Mouse (Mus musculus) lung, embryonic 14.5 days (tissue): ENCODE data around the gene Usp13. TPM values are rescaled to one million over a fixed set of nuclear protein-coding genes. Genes with fewer than 3 reads are reported as not detected.

ENCODE experiments used
- ATAC-seq: fragments of 200-750 bp; cut with Nextera tagmentation; 2 replicates; pipeline ENCODE4 v1.8.0; 2017; ENCODE audit warnings: mild to moderate bottlenecking, moderate TSS enrichment, moderate library complexity; ENCODE audit not compliant: insufficient read depth
- DNase-seq: peaks from one replicate; pipeline ENCODE4 v3.0.0-alpha.2; 2015
- H3K27ac ChIP-seq: fragments of 300-500 bp; sonication (generic); 2 replicates; pipeline ENCODE4 v1.5.1; 2014; ENCODE audit warnings: low read depth, mild to moderate bottlenecking, moderate library complexity
- H3K27me3 ChIP-seq: fragments of 300-500 bp; sonication (generic); 2 replicates; pipeline ENCODE4 v1.6.1; 2014; ENCODE audit warnings: low read length, control low read depth; ENCODE audit not compliant: insufficient read depth
- H3K36me3 ChIP-seq: fragments of 300-500 bp; sonication (generic); 2 replicates; pipeline ENCODE4 v1.6.1; 2014; ENCODE audit warnings: control low read depth; ENCODE audit not compliant: insufficient read depth
- H3K4me1 ChIP-seq: fragments of 300-500 bp; sonication (generic); 2 replicates; pipeline ENCODE4 v1.6.1; 2014; ENCODE audit warnings: antibody characterized with exemption, control low read depth; ENCODE audit not compliant: insufficient read depth
- H3K4me2 ChIP-seq: fragments of 300-500 bp; sonication (generic); 2 replicates; pipeline ENCODE4 v1.6.1; 2014; ENCODE audit warnings: mild to moderate bottlenecking
- H3K4me3 ChIP-seq: fragments of 300-500 bp; sonication (generic); 2 replicates; pipeline ENCODE4 v1.5.1; 2014; ENCODE audit warnings: low read depth, low read length
- H3K9ac ChIP-seq: fragments of 300-500 bp; sonication (generic); 2 replicates; pipeline ENCODE4 v1.6.1; 2014
- H3K9me3 ChIP-seq: fragments of 300-500 bp; sonication (generic); 2 replicates; pipeline ENCODE4 v1.6.1; 2016; ENCODE audit warnings: low read depth, low read length, control low read depth
- CTCF ChIP-seq: IDR thresholded peaks from 2 replicates; pipeline ENCODE4 v1.5.1; 2016; ENCODE audit warnings: antibody characterized with exemption, low read depth
- WGBS: fragments of 180-500 bp; shearing (Covaris S2); extraction: QIAGEN DNeasy Blood & Tissue Kit; methylation state at CpG from one replicate; pipeline ENCODE4 v1.1.7; 2014; 5-methylcytosine and 5-hydroxymethylcytosine counted together
- polyA plus RNA-seq: library from polyadenylated mRNA; unstranded; fragments of >200 nt; fragmentation: Nextera tagmentation; extraction: Ambion mirVana; gene quantifications from 2 replicates; pipeline ENCODE4 v1.2.1, GENCODE M21; 2014

The Usp13 gene
- polyA plus RNA-seq, 1 experiment from 2014 or later: 6.3 TPM

DNA sequence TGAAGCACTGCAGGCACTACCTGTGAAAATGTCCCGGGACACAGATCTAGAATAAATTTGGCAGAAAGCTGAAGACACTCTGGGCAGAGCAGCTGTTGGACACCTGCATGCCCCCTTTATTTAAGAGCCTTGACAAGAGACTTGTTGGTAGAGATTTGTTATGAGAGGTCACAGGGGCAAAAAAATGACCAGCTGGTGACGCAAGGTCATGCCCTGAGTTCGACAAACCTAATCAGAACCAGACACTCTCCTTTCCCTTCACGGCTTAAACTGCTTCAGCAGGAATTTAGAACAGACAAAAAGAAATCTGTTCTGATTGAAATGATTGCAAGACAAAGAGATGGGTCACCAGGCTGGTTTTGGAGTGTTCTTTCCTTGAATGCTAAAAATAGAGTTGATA lies 162.6 kb downstream of the Usp13 start:
- no peak for TF ChIP-seq CTCF
- Histone ChIP-seq H3K27ac (no peak overlapping the region), H3K9me3 (no peaks in the 10 kb centered on the region), H3K9ac (no peak overlapping the region), H3K36me3 (no peaks in the 10 kb centered on the region), H3K4me2 (no peak overlapping the region), H3K4me1 (no peaks in the 10 kb centered on the region), H3K27me3 (no peaks in the 10 kb centered on the region), H3K4me3 (no peak overlapping the region)
- ATAC-seq: no peak
- no peak for DNase-seq
- WGBS: 46% methylated on average over 4 of the region's 4 CpGs

DNA sequence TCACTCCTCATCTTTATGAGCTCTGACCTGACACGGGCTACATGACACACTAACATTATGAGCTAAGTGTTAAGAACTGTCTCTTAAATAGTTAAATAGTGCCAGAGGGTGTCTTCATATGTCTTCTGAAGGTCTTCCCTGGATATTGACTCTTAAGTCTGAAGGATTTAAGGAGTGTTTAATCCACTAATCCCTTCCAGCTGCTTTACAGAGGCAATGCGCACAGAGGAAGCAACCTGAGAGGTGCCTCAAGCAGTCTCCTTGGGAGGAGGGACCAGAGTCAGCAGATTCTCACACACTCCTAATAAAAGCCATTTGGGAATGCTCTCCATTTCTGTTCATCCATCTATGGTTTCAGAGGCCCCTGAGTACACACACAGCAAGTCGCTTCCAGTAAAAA lies 167.8 kb downstream of the Usp13 start:
- ATAC-seq: no peak
- H3K9me3 ChIP-seq: no peaks in the 10 kb centered on the region
- TF ChIP-seq CTCF: no peak
- H3K4me3 ChIP-seq: no peak overlapping the region
- no peaks in the 10 kb centered on the region for H3K27me3 ChIP-seq
- no peaks in the 10 kb centered on the region for H3K4me1 ChIP-seq
- H3K9ac ChIP-seq: no peak overlapping the region
- H3K4me2 ChIP-seq: no peak overlapping the region
- 63% methylated on average over 3 of the region's 3 CpGs for WGBS
- no peak overlapping the region for H3K27ac ChIP-seq
- no peak for DNase-seq
- H3K36me3 ChIP-seq: no peaks in the 10 kb centered on the region

Other genes starting within 250 kb of the Usp13 start
- gene Gnb4, start 201.0 kb upstream of the Usp13 start, polyA plus RNA-seq: 71.0 and 71.4 TPM in 2 replicates
- 196 and 199 TPM in 2 replicates for gene Actl6a, start 111.2 kb upstream of the Usp13 start, polyA plus RNA-seq
- gene Ndufb5, start 80.6 kb upstream of the Usp13 start, polyA plus RNA-seq: 304 TPM in 2 replicates
- gene Mrpl47, start 79.9 kb upstream of the Usp13 start, polyA plus RNA-seq: 35.8 and 38.1 TPM in 2 replicates